Mouse (Mus musculus): ENCODE results near the gene Olfr551. TPM values are rescaled to one million over a fixed set of nuclear protein-coding genes. Genes with fewer than 3 reads are reported as not detected.

Olfr551 gene
- polyA plus RNA-seq (2014; fragmentation: Illumina TruSeq; extraction: RNeasy Lipid Tissue Mini Kit (QIAGEN cat#74804); ENCODE audit: low read depth, low replicate concordance) = not detected

GRCm38 (mm10) chr7:102591786-102592185, at the start of gene Olfr551:
Olfr551 (minus strand) TSS chr7:102591886.

GRCm38 (mm10) chr7:102638132-102638531, 46.4 kb upstream of the Olfr551 start, which contains the start of gene Olfr554:
Olfr554 (plus strand) TSS chr7:102638432.

GRCm38 (mm10) chr7:102618118-102618517, 26.4 kb upstream of the Olfr551 start, which contains the start of gene Olfr553:
Olfr553 (minus strand) TSS chr7:102618218.

GRCm38 (mm10) chr7:102597378-102598031, 5.8 kb upstream of the Olfr551 start, which contains the start of gene Olfr552:
Olfr552 (plus strand) TSS chr7:102597770.

GRCm38 (mm10) chr7:102571142-102571541, 20.5 kb downstream of the Olfr551 start, which contains the start of gene Olfr550:
Olfr550 (plus strand) TSS chr7:102571442.

GRCm38 (mm10) chr7:102564999-102565997, 26.4 kb downstream of the Olfr551 start, which contains the start of gene Trim21:
Trim21 (minus strand) TSS chr7:102565486.

GRCm38 (mm10) chr7:102549570-102549969, 42.1 kb downstream of the Olfr551 start, which contains the start of gene Olfr549:
Olfr549 (plus strand) TSS chr7:102549870.

GRCm38 (mm10) chr7:102540596-102540995, 51.1 kb downstream of the Olfr551 start, which contains the start of gene Olfr548-ps1:
Olfr548-ps1 (plus strand) TSS chr7:102540896.

GRCm38 (mm10) chr7:102534449-102534848, 57.2 kb downstream of the Olfr551 start, which contains the start of gene Olfr547:
Olfr547 (plus strand) TSS chr7:102534749.

Other genes with a start within 250 kb of the Olfr551 start
- 6.7 TPM for gene Rrm1, start 150.2 kb downstream of the Olfr551 start, polyA plus RNA-seq (2014; fragmentation: Illumina TruSeq; extraction: RNeasy Lipid Tissue Mini Kit (QIAGEN cat#74804); ENCODE audit: low read depth, low replicate concordance)
- gene Olfr543, start 110.2 kb downstream of the Olfr551 start, polyA plus RNA-seq (2014; fragmentation: Illumina TruSeq; extraction: RNeasy Lipid Tissue Mini Kit (QIAGEN cat#74804); ENCODE audit: low read depth, low replicate concordance) = not detected
- not detected for gene Olfr544, start 103.6 kb downstream of the Olfr551 start, polyA plus RNA-seq (2014; fragmentation: Illumina TruSeq; extraction: RNeasy Lipid Tissue Mini Kit (QIAGEN cat#74804); ENCODE audit: low read depth, low replicate concordance)
- not detected for gene Olfr545, start 92.3 kb downstream of the Olfr551 start, polyA plus RNA-seq (2014; fragmentation: Illumina TruSeq; extraction: RNeasy Lipid Tissue Mini Kit (QIAGEN cat#74804); ENCODE audit: low read depth, low replicate concordance)
- not detected for gene Olfr547, start 57.1 kb downstream of the Olfr551 start, polyA plus RNA-seq (2014; fragmentation: Illumina TruSeq; extraction: RNeasy Lipid Tissue Mini Kit (QIAGEN cat#74804); ENCODE audit: low read depth, low replicate concordance)
- gene Olfr548-ps1, start 51.0 kb downstream of the Olfr551 start, polyA plus RNA-seq (2014; fragmentation: Illumina TruSeq; extraction: RNeasy Lipid Tissue Mini Kit (QIAGEN cat#74804); ENCODE audit: low read depth, low replicate concordance) = not detected
- gene Olfr549, start 42.0 kb downstream of the Olfr551 start, polyA plus RNA-seq (2014; fragmentation: Illumina TruSeq; extraction: RNeasy Lipid Tissue Mini Kit (QIAGEN cat#74804); ENCODE audit: low read depth, low replicate concordance) = not detected
- 7.4 TPM for gene Trim21, start 26.4 kb downstream of the Olfr551 start, polyA plus RNA-seq (2014; fragmentation: Illumina TruSeq; extraction: RNeasy Lipid Tissue Mini Kit (QIAGEN cat#74804); ENCODE audit: low read depth, low replicate concordance)
- gene Olfr550, start 20.4 kb downstream of the Olfr551 start, polyA plus RNA-seq (2014; fragmentation: Illumina TruSeq; extraction: RNeasy Lipid Tissue Mini Kit (QIAGEN cat#74804); ENCODE audit: low read depth, low replicate concordance) = not detected
- gene Olfr552, start 5.9 kb upstream of the Olfr551 start, polyA plus RNA-seq (2014; fragmentation: Illumina TruSeq; extraction: RNeasy Lipid Tissue Mini Kit (QIAGEN cat#74804); ENCODE audit: low read depth, low replicate concordance) = not detected
- gene Olfr553, start 26.3 kb upstream of the Olfr551 start, polyA plus RNA-seq (2014; fragmentation: Illumina TruSeq; extraction: RNeasy Lipid Tissue Mini Kit (QIAGEN cat#74804); ENCODE audit: low read depth, low replicate concordance) = not detected
- gene Olfr554, start 46.5 kb upstream of the Olfr551 start, polyA plus RNA-seq (2014; fragmentation: Illumina TruSeq; extraction: RNeasy Lipid Tissue Mini Kit (QIAGEN cat#74804); ENCODE audit: low read depth, low replicate concordance) = not detected
- gene Olfr555, start 66.9 kb upstream of the Olfr551 start, polyA plus RNA-seq (2014; fragmentation: Illumina TruSeq; extraction: RNeasy Lipid Tissue Mini Kit (QIAGEN cat#74804); ENCODE audit: low read depth, low replicate concordance) = not detected
- not detected for gene Olfr556, start 73.0 kb upstream of the Olfr551 start, polyA plus RNA-seq (2014; fragmentation: Illumina TruSeq; extraction: RNeasy Lipid Tissue Mini Kit (QIAGEN cat#74804); ENCODE audit: low read depth, low replicate concordance)
- gene Trim68, start 95.4 kb upstream of the Olfr551 start, polyA plus RNA-seq (2014; fragmentation: Illumina TruSeq; extraction: RNeasy Lipid Tissue Mini Kit (QIAGEN cat#74804); ENCODE audit: low read depth, low replicate concordance) = 2.0 TPM
- gene Olfr557, start 104.0 kb upstream of the Olfr551 start, polyA plus RNA-seq (2014; fragmentation: Illumina TruSeq; extraction: RNeasy Lipid Tissue Mini Kit (QIAGEN cat#74804); ENCODE audit: low read depth, low replicate concordance) = not detected
- not detected for gene Olfr558, start 110.3 kb upstream of the Olfr551 start, polyA plus RNA-seq (2014; fragmentation: Illumina TruSeq; extraction: RNeasy Lipid Tissue Mini Kit (QIAGEN cat#74804); ENCODE audit: low read depth, low replicate concordance)
- not detected for gene Olfr33, start 127.2 kb upstream of the Olfr551 start, polyA plus RNA-seq (2014; fragmentation: Illumina TruSeq; extraction: RNeasy Lipid Tissue Mini Kit (QIAGEN cat#74804); ENCODE audit: low read depth, low replicate concordance)
- gene Olfr559, start 135.6 kb upstream of the Olfr551 start, polyA plus RNA-seq (2014; fragmentation: Illumina TruSeq; extraction: RNeasy Lipid Tissue Mini Kit (QIAGEN cat#74804); ENCODE audit: low read depth, low replicate concordance) = not detected
- gene Olfr560, start 167.5 kb upstream of the Olfr551 start, polyA plus RNA-seq (2014; fragmentation: Illumina TruSeq; extraction: RNeasy Lipid Tissue Mini Kit (QIAGEN cat#74804); ENCODE audit: low read depth, low replicate concordance) = not detected
- not detected for gene Olfr78, start 167.6 kb upstream of the Olfr551 start, polyA plus RNA-seq (2014; fragmentation: Illumina TruSeq; extraction: RNeasy Lipid Tissue Mini Kit (QIAGEN cat#74804); ENCODE audit: low read depth, low replicate concordance)
- gene Olfr561, start 179.3 kb upstream of the Olfr551 start, polyA plus RNA-seq (2014; fragmentation: Illumina TruSeq; extraction: RNeasy Lipid Tissue Mini Kit (QIAGEN cat#74804); ENCODE audit: low read depth, low replicate concordance) = not detected
- gene Olfr564, start 211.6 kb upstream of the Olfr551 start, polyA plus RNA-seq (2014; fragmentation: Illumina TruSeq; extraction: RNeasy Lipid Tissue Mini Kit (QIAGEN cat#74804); ENCODE audit: low read depth, low replicate concordance) = not detected